Mouse (Mus musculus) G1E-ER4 (cell line): ENCODE results near the gene Celf1. TPM values are rescaled to one million over a fixed set of nuclear protein-coding genes. Genes with fewer than 3 reads are reported as not detected.

ENCODE experiments used
- GATA1 ChIP-seq: IDR thresholded peaks from one replicate; pipeline ENCODE4 v1.8.0; 2012; ENCODE audit warnings: low read length, inconsistent platforms
- polyA plus RNA-seq: library from polyadenylated mRNA; stranded (reverse); fragments of >175 nt; gene quantifications from 2 replicates; pipeline ENCODE4 v1.2.3, GENCODE M21; 2012

The Celf1 gene
- polyA plus RNA-seq, 1 experiment, result 99.3 TPM

DNA sequence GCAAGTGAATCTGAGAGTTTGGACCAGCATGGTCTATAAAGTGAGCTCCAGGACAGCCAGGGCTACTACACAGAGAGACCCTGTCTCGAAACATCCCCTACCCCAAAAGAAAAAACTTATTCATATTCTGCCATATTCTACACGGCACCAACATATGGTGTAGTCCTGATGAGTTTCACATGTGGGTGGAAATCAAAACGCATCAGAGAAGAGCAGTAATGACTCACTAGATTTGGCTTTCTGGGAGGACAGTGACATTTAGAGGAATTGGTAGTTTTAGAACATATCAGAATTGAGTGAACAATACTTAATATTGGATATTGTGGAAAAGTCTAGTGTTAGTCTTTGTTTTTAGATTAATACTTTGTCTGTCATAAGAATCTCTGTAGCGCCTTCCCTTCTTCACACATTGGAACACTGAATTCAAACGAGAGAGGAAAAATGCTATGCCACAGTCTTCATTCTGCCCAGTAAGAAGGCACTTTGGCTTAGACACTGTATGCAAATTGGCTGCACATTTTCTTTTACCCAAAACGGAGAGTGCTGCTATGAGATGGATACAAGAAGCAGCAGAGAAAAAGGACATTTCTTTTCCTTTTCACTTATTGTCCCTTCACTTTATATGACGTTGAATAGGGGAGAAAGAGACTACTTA is 35.1 kb downstream of the Celf1 start:
- TF ChIP-seq GATA1, result no peak

DNA sequence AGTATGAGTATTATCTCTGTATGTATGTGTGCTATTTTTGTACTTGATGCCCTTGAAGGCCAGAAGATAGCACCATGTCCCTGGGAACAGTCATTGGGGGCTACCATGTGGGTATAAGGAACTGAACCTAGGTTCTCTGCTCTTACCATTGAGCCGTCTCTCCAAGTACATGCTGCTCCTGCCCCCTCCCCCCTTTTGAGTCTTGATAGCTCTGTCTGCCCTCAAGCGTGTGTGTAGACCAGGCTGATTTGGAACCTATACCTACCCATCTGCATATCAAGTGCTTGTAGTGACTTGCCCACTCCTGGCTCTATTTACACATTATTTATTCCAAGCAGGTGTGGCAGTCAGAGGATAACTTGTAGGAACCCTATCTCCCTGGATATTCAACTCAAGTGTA is 36.4 kb downstream of the Celf1 start:
- TF ChIP-seq GATA1, result no peak

DNA sequence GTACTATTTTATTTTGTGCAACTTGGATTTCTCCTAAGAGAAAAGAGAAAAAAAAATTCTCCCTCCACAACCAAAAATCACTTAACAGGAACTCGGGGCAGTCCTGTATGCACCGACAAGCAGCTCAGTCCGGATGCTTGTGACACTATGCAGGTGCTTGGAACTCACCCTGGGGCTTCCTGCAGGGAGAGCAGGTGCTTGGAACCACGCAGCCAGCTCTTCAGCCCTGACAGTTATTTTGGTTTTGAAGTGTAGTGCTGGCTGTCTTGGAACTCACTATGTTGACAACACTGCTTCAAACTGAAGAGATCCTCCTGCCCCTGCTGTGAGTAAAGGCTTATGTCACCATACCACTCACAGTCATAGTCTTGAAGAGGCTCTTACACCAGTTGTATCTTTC is 37.1 kb downstream of the Celf1 start:
- no peak for TF ChIP-seq GATA1

DNA sequence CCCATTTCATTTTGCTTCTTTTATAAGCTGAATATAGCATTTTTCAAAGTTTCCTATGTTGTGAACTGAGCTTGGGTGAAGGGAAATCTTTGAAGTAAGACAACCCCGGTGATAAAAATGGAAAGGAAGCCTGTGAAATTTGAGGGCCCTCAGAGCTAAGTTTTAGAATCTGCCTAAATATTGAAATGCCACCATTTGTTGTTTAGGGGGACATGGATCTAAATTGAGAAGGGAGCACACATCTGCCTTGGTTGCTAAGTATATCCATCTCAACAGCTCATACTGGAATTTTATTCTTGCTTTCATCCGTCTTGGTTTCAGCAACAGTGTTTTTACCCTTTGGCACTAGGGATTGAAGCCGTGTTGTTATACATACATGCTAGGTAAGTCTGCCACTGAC is 45.9 kb downstream of the Celf1 start:
- TF ChIP-seq GATA1, result no peak

DNA sequence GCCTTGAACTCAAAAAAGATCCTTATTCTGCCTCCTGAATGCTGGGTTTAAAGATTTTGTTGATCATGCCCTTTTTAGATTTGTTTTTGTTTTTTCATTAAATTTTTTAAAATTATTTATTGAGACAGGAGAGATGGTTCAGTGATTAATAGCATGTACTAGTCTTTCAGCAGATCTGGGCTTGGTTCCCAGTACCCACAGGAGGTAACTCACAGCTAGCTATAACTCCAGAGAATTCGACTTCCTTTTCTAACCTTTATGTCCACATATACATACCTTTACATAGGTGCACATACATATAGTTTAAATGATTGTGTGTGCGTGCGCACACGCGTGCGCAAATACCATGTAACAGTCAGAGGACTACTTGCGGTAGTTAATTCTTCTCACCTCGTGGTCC is 68.4 kb downstream of the Celf1 start:
- TF ChIP-seq GATA1, result no peak

DNA sequence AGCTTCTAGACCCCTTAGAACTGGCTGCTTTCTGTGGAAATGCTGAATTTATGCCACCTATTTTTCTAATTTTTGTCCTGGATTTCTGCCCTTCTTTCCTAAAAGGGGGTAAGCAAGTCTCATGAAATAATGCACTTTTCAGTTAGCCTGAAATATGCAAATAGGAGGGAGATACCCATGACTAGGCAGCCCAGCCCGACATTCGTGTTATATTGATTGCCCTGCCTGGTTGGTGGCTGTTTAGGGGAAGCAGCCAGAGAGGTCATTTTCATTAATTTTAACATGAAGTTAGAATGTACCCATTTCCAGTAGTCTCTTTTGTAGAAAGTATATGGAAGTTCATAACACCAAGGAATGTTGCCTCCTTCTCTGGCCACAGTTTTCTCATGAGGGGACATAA is 73.7 kb downstream of the Celf1 start:
- TF ChIP-seq GATA1, result no peak

DNA sequence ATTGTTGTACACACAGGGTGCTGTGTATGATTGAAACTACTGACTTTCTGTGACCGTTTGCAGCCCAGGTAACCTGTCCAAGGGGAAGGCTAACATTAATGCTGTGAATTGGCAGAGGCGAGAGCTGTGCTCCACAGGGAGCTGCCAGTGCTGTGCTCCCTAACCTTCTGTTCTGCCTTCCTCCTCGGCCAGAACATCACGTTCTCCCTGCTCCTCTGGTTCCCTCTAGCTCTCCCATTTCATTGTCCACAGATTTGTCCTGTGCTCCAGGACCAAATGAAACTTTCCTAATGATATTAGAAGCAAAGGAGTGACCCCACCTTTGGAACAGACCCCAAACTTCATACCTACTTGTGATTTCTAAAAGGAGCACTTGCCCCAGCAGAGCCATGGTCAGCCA is 75.2 kb downstream of the Celf1 start:
- TF ChIP-seq GATA1, result no peak

DNA sequence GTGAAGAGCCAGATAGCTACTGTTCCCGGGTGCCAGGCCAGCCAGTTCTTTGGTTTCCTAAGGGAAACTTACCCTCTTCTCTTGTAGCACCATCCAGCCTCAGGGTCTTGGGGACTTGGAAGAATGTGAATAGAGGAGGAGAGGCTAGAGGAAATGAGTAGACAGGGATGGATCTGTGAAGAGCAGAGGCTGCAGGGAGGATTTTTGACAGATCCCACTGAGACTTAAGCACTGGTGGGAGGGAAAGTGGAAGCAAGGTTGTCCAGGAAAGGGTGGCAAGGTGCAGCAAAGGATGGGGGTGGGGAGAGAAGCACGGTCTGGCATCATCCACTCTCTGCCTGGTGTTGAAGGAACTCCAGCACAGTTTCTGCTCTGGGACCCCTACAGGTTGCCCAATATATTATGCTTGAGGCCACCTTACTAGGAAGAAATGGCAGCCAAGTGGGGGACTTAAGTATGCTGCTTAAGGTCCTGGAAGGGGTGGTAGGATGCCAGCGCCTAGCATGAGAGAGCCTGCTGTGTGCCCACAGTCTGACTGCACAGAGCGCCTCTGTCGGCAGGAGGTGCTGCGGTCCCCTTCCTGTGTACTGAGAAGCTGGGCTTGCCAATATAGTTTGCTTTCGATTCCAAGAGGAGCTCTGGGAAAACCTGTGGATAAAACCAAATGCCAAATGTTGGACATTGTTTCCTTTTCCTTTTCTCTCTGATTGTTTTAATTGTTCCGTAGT is 78.0 kb downstream of the Celf1 start:
- no peak for TF ChIP-seq GATA1

DNA sequence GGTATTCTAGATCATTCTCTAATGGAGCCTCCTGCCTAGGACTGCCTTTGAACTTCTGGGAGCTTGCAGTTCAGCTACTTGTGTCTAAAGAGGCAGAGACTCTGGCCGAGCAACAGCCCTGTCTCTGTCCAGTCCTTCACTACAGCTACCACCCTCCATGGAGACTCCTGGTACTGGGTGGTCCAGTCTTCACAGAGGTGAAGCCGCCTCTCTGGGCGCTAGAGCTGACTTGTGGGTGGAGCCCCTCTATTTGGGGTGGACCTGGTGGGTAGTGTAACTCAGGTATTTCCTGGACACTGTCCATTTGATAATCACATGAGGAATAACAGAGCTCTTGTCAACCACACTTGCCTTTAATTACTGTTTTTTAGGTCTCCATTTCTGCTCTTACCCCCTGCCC is 79.7 kb downstream of the Celf1 start:
- no peak for TF ChIP-seq GATA1

DNA sequence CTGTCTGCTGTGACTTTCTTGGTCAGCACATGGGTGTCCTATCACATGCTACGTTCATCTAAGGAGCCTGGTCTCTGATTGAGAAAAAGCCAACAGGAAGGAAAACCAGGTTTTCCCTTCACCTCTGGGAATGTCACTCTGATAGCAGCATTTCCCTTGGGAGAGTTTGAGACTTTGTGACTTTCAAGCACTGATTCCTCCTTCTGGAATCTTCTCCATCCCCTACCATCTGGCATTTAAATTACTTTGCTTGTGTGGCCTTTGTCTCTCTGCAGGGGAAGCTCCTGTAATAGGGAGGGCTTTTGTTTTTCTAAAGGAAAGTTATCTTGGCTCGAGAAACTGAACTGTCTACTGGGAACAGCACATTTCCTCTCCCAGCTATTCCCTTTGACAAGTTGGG is 82.9 kb downstream of the Celf1 start:
- TF ChIP-seq GATA1, result no peak

DNA sequence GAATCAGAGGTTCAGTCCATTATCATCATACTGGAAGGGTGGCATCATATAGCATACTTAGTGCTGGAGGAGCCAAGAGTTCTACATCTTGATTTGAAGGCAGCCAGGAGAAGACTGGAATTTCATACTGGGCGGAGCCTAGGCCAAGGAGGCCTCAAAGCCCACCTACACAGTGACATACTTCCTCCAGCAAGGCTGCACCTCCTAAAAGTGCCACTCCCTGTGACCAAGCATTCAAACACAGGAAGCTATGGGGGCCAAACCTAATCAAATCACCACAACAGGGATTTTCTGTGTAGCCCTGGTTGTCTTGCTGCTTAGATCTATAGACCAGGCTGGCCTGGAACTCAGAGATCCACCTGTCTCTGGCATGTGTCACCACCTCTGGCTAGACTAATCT is 83.8 kb downstream of the Celf1 start:
- no peak for TF ChIP-seq GATA1

DNA sequence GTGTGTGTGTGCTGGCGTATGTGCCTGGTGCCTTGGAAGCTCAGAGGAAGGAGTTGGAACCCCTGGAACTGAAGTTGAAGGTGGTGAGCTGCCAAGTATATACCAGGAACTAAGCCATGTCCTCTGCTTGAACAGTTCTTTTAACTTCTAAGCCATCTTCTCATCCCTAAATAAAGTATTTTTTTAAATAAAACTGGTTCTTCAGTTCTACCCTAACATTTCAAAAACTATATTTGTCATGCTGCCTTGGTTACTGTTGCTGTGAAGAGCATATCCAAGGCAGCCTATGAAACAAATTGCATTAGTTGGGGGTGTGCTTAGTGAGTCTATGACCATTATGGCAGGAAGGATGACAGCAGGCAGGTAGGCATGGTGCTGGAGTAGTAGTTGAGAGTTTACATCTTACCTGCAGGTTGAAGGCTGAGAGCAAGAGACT is 84.9 kb downstream of the Celf1 start:
- TF ChIP-seq GATA1, result no peak

DNA sequence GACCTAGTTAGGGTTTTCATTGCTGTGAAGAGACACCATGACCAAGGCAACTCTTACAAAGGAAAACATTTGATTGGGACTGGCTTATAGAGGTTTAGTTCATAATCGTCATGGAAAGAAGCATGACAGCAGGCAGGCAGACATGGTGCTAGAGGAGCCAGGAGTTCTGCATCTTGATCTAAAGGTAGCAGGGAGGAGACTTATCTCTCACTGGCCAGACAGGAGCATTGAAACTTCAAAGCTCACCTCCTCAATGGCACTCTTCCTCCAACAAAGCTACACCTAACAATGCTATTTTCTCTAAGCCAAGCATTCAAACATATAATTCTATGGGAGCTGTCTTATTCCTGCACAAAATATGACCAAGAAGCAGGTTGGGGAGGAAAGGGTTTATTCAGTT is 86.3 kb downstream of the Celf1 start:
- TF ChIP-seq GATA1, result no peak

DNA sequence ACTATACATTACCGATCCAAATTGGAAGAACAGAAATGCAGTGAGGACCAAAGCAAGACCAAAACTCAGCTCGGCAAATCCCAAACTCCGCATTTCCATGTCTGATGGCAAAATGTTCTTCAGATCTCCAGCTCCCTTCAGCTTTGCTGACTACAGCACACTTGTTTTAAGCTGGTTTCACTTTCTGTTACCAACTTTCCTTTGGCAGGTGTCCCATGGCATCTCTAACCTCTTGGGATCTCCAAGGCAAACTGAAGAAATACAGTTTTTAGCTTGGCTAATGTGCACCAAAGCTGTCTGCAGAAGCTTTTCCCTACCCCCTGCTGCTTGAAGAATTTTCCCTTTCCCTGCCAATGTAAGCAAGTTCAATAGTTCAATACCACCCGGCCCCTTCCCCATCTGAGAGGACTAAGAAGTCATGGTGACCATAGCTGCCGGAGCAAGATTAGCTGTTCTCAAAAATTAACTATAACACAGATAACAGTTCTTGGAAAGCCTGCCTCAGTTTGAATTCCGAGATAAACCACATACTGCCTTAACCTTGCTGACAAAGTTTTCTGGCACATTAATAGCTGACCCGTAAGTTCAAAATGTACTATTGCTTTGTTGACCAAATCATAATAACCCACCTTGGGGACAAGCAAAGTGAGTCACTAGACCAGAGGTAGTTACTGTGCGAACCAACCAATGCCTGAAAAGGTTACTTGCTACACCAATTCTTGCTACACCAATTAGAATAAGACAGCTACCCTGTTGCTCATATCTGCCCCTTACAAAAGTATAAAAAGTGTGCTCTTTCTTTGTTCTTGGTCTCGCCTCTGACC is 87.4 kb downstream of the Celf1 start:
- no peak for TF ChIP-seq GATA1

DNA sequence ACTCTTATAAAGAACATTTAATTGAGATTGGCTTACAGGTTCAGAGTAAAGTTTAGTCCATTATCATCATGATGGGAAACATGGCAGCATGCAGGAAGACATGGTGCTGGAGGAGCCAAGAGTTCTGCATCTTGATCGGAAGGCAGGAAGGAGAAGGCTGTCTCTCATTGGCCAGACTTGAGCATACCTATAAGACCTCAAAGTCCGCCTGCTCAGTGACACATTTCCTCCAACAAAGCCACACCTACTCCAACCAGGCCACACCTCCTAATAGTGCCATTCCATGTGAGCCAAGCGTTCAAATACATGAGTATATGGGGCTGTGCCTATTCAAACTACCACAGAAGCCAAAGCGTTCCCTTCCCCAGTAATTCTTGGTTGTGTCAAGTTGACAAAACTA is 91.0 kb downstream of the Celf1 start:
- no peak for TF ChIP-seq GATA1

DNA sequence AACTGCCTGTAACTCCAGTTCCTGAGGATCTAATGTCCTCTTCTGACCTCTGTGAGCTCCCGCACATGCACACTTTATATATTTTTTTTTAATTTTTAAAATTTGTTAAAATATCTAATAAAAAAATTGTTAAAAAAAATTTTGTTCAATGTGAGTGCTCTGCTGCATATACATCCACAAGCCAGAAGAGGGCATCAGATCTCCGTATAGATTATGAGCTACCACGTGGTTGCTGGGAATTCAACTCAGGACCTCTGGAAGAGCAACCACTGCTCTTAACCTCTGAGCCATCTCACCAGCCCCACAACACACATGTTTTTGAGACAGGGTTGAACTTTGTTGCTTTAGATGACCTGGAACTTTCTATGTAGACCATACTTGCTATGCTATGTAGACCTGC is 92.8 kb downstream of the Celf1 start:
- TF ChIP-seq GATA1, result no peak

DNA sequence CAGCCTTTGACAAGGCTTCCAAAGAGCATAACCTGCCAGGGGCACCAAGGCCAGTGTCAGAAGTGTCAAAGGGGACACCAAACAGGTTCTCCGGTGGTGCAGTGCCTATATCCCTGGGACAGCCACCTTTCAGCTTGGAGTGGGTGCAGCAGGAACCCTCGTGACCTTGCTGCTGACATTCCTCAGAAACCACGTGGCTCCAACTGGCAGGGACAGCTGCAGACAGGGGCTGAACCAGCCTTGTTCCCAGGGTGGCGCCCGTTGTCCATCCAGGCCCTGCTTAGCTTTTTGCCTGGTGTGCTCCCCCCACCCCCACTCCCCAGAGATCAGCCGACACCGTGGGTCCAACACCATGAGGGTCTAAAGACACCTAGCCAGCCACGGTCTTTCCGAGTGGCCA is 95.2 kb downstream of the Celf1 start, which contains the start of gene Rapsn:
Gene Rapsn (plus strand): TSS at position 236 of the 400 bp plus-strand sequence.
- TF ChIP-seq GATA1, result no peak

DNA sequence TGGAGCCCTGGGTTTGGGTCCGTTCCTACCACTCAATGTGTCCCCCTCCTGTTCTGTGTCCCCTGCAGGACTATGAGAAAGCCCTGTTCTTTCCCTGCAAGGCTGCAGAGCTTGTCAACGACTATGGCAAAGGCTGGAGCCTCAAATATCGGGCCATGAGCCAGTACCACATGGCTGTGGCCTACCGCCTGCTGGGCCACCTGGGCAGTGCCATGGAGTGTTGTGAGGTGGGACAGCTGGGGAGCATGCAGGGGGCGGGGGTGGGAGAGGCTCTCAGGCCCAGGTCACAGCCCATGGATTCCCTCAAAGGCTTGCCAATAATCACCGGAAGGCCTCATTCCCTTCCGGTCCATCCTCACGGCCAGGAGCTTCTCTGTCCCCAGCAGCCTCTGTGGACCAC is 101.6 kb downstream of the Celf1 start:
- TF ChIP-seq GATA1, result no peak
